Mouse (Mus musculus) neural tube, embryonic 14.5 days (tissue): ENCODE measurements at regions not wholly inside any gene's neighbourhood (a gene's known extent, or its start where the extent isn't known, plus 50 kb on each side); places are given as distances from the start of the nearest gene placed in this dataset.

ENCODE experiments used
- ATAC-seq: fragments of 200-750 bp; cut with Nextera tagmentation; 2 replicates; pipeline ENCODE4 v1.8.0; 2017; ENCODE audit warnings: low read depth, mild to moderate bottlenecking, moderate TSS enrichment, moderate library complexity
- H3K27ac ChIP-seq: fragments of 300-500 bp; sonication (generic); 2 replicates; pipeline ENCODE4 v1.5.1; 2014; ENCODE audit warnings: low read depth, mild to moderate bottlenecking, control low read depth, low read length, moderate library complexity, mixed read lengths
- H3K27me3 ChIP-seq: fragments of 300-500 bp; sonication (generic); 2 replicates; pipeline ENCODE4 v1.6.1; 2014; ENCODE audit warnings: low read length; ENCODE audit not compliant: control insufficient read depth, insufficient read depth
- H3K36me3 ChIP-seq: fragments of 300-500 bp; sonication (generic); 2 replicates; pipeline ENCODE4 v1.6.1; 2014; ENCODE audit warnings: low read length, mixed read lengths; ENCODE audit not compliant: control insufficient read depth, insufficient read depth
- H3K4me1 ChIP-seq: fragments of 300-500 bp; sonication (generic); 2 replicates; pipeline ENCODE4 v1.6.1; 2014; ENCODE audit warnings: low read length; ENCODE audit not compliant: control insufficient read depth, insufficient read depth
- H3K4me2 ChIP-seq: fragments of 300-500 bp; sonication (generic); 2 replicates; pipeline ENCODE4 v1.6.1; 2014; ENCODE audit warnings: mild to moderate bottlenecking, low read depth, low read length, control low read depth
- H3K4me3 ChIP-seq: fragments of 300-500 bp; sonication (generic); 2 replicates; pipeline ENCODE4 v1.5.1; 2014; ENCODE audit warnings: low read depth, low read length, control low read depth, mixed read lengths
- H3K9ac ChIP-seq: fragments of 300-500 bp; sonication (generic); replicated peaks from 2 replicates; pipeline ENCODE4 v1.6.1; 2014; ENCODE audit warnings: low read depth, mild to moderate bottlenecking, control low read depth, low read length, mixed read lengths
- H3K9me3 ChIP-seq: fragments of 300-500 bp; sonication (generic); 2 replicates; pipeline ENCODE4 v1.6.1; 2016; ENCODE audit warnings: low read length; ENCODE audit not compliant: control insufficient read depth
- WGBS: fragments of 180-500 bp; shearing (Covaris S2); extraction: QIAGEN DNeasy Blood & Tissue Kit; methylation state at CpG from one replicate; pipeline ENCODE4 v1.1.7; 2014; 5-methylcytosine and 5-hydroxymethylcytosine counted together

GRCm38 (mm10) chr8:128201635-128202034 lies 156.8 kb upstream of the Nrp1 start:
- no peak overlapping the region for H3K4me2 ChIP-seq
- H3K27ac ChIP-seq, result no peak overlapping the region
- H3K9ac ChIP-seq, result no peak overlapping the region
- no peaks in the 10 kb centered on the region for H3K4me1 ChIP-seq
- ATAC-seq, result no peak
- no peaks in the 10 kb centered on the region for H3K9me3 ChIP-seq
- 84% methylated on average over 4 of the region's 4 CpGs for WGBS
- no peaks in the 10 kb centered on the region for H3K36me3 ChIP-seq
- H3K27me3 ChIP-seq, result no peaks in the 10 kb centered on the region
- no peak overlapping the region for H3K4me3 ChIP-seq

GRCm38 (mm10) chr8:128202158-128202886 lies 156.1 kb upstream of the Nrp1 start:
- ATAC-seq, result no peak
- H3K27me3 ChIP-seq, result no peaks in the 10 kb centered on the region
- H3K4me2 ChIP-seq, result no peak overlapping the region
- no peaks in the 10 kb centered on the region for H3K36me3 ChIP-seq
- H3K4me3 ChIP-seq, result no peak overlapping the region
- no peaks in the 10 kb centered on the region for H3K9me3 ChIP-seq
- no peak overlapping the region for H3K27ac ChIP-seq
- H3K4me1 ChIP-seq, result no peaks in the 10 kb centered on the region
- WGBS, result 84% methylated on average over 4 of the region's 4 CpGs
- H3K9ac ChIP-seq, result no peak overlapping the region

- Histone ChIP-seq H3K4me2 (no peak overlapping the region), H3K27ac (no peak overlapping the region), H3K4me3 (no peak overlapping the region), H3K27me3 (no peaks in the 10 kb centered on the region), H3K4me1 (no peaks in the 10 kb centered on the region), H3K36me3 (no peaks in the 10 kb centered on the region), H3K9me3 (no peaks in the 10 kb centered on the region), H3K9ac (no peak overlapping the region)
- no peak for ATAC-seq
- WGBS, result 76% methylated on average over 3 of the region's 3 CpGs
These were observed 153.6 kb upstream of the Nrp1 start for GRCm38 (mm10) chr8:128204803-128205202.

GRCm38 (mm10) chr8:128207138-128207537 lies 151.3 kb upstream of the Nrp1 start:
- Histone ChIP-seq H3K9me3 (no peaks in the 10 kb centered on the region), H3K4me2 (no peak overlapping the region), H3K27me3 (no peaks in the 10 kb centered on the region), H3K27ac (no peak overlapping the region), H3K36me3 (no peaks in the 10 kb centered on the region), H3K9ac (no peak overlapping the region), H3K4me3 (no peak overlapping the region), H3K4me1 (no peaks in the 10 kb centered on the region)
- no peak for ATAC-seq

- Histone ChIP-seq H3K27ac (no peak overlapping the region), H3K4me1 (no peaks in the 10 kb centered on the region), H3K27me3 (no peaks in the 10 kb centered on the region), H3K4me3 (no peak overlapping the region), H3K9ac (no peak overlapping the region), H3K9me3 (no peaks in the 10 kb centered on the region), H3K4me2 (no peak overlapping the region), H3K36me3 (no peaks in the 10 kb centered on the region)
- WGBS, result 83% methylated on average over 5 of the region's 5 CpGs
- no peak for ATAC-seq
These were observed 147.6 kb upstream of the Nrp1 start for GRCm38 (mm10) chr8:128210761-128211160.

GRCm38 (mm10) chr8:128212223-128212622 lies 146.2 kb upstream of the Nrp1 start:
- Histone ChIP-seq H3K27ac (no peak overlapping the region), H3K36me3 (no peaks in the 10 kb centered on the region), H3K4me3 (no peak overlapping the region), H3K4me2 (no peak overlapping the region), H3K27me3 (no peaks in the 10 kb centered on the region), H3K9ac (no peak overlapping the region), H3K4me1 (no peaks in the 10 kb centered on the region), H3K9me3 (no peaks in the 10 kb centered on the region)
- 84% methylated on average over 3 of the region's 3 CpGs for WGBS
- ATAC-seq, result no peak

- H3K4me3 ChIP-seq, result no peak overlapping the region
- ATAC-seq, result no peak
- 77% methylated on average over 2 of the region's 2 CpGs for WGBS
These were observed 144.1 kb upstream of the Nrp1 start for GRCm38 (mm10) chr8:128214256-128214655.

GRCm38 (mm10) chr8:128218886-128219285 lies 139.5 kb upstream of the Nrp1 start:
- no peak overlapping the region for H3K27ac ChIP-seq
- H3K27me3 ChIP-seq, result no peaks in the 10 kb centered on the region
- no peak for ATAC-seq
- WGBS, result 85% methylated on average over 2 of the region's 2 CpGs
- no peaks in the 10 kb centered on the region for H3K36me3 ChIP-seq
- no peak overlapping the region for H3K4me2 ChIP-seq
- no peak overlapping the region for H3K4me3 ChIP-seq
- H3K9ac ChIP-seq, result no peak overlapping the region
- H3K4me1 ChIP-seq, result no peaks in the 10 kb centered on the region
- no peaks in the 10 kb centered on the region for H3K9me3 ChIP-seq

More at GRCm38 (mm10) chr8:128214256-128214655, 144.1 kb upstream of the Nrp1 start:
- no peak overlapping the region for H3K27ac ChIP-seq
- H3K27me3 ChIP-seq, result no peaks in the 10 kb centered on the region
- no peaks in the 10 kb centered on the region for H3K9me3 ChIP-seq
- H3K4me1 ChIP-seq, result no peaks in the 10 kb centered on the region
- H3K9ac ChIP-seq, result no peak overlapping the region
- H3K4me2 ChIP-seq, result no peak overlapping the region
- no peaks in the 10 kb centered on the region for H3K36me3 ChIP-seq

GRCm38 (mm10) chr8:128219539-128219938 lies 138.9 kb upstream of the Nrp1 start:
- Histone ChIP-seq H3K27ac (no peak overlapping the region), H3K36me3 (no peaks in the 10 kb centered on the region), H3K27me3 (no peaks in the 10 kb centered on the region), H3K4me2 (no peak overlapping the region), H3K9me3 (no peaks in the 10 kb centered on the region), H3K4me1 (no peaks in the 10 kb centered on the region), H3K4me3 (no peak overlapping the region), H3K9ac (no peak overlapping the region)
- ATAC-seq, result no peak
